ENCODE assay signal across 8 mouse cellular contexts in the genomic region with DNA sequence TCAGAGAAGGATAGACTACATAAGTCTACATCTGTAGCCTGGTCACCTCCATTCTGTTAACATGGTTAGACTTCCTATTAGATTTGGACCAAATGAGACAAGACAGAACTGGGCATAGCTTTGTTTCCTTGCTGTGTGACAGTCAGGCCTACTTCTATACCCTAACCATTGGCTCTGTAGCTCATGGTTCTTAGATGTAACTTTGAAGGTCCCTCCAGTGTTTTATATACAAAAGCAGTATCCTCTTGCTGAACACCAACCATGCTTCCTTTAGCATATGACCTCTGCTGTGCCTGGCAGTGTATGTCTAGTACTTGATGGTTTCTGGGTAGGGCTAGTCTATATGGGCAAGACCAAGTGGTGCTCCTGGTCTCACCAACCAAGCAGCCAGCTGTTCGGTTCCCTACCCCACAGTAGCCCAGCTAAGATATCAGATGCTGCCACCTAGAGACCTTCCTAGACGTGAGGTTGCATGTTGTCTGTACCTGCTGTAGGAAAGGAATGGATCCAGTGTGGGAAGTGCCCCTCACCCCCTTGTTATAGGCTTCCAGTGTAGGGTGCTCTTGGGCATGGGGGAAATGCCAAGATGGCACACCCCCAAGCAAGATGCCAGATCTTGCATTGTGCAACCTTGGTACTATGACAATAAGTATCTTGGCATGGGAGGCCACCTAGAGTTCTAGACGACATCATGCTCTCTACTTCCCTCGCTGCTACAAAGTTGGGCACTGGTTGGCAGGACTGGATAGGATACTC. TPM values are rescaled to one million over a fixed set of nuclear protein-coding genes. Genes with fewer than 3 reads are reported as not detected.
A peak's percentile ranks its signal among the peaks of the same experiment; 100 is the strongest.
DNase-seq lines count a peak whose midpoint lies in the region; ATAC-seq and TF ChIP-seq lines count a peak whose summit lies in the region.

No protein-coding gene starts in this region.

- no peak overlapping the region for H3K27ac ChIP-seq in heart, embryonic 11.5 days (ENCODE audit: low read depth, low read length)
- peak overlapping the region; percentile 89 for H3K27ac ChIP-seq in hindbrain, embryonic 13.5 days
- H3K27ac ChIP-seq in lung, postnatal 0 days (ENCODE audit: low read length): peak overlapping the region; percentile 71; the same call in 1 of the 2 replicates

- H3K27me3 ChIP-seq in heart, embryonic 11.5 days (ENCODE audit: control insufficient read depth, insufficient read depth, low read length): no peaks in the 10 kb centered on the region
- H3K27me3 ChIP-seq in hindbrain, embryonic 13.5 days: no peaks in the 10 kb centered on the region
- no peaks in the 10 kb centered on the region for H3K27me3 ChIP-seq in lung, postnatal 0 days (replicated peaks; ENCODE audit: insufficient read depth, low read length)

- H3K4me1 ChIP-seq in heart, embryonic 11.5 days (ENCODE audit: control insufficient read depth, insufficient read depth, low read length): peaks cover 25% of the 10 kb centered on the region
- H3K4me1 ChIP-seq in hindbrain, embryonic 13.5 days (replicated peaks): peaks cover 52% of the 10 kb centered on the region
- peaks cover 9% of the 10 kb centered on the region for H3K4me1 ChIP-seq in lung, postnatal 0 days (ENCODE audit: insufficient read depth, low read depth, low read length)

- peak; percentile 32; the same call in 1 of the 2 replicates for TF ChIP-seq CTCF in lung, postnatal 0 days (IDR thresholded peaks at IDR 0.05)

- ATAC-seq in heart, embryonic 11.5 days (replicated peaks; ENCODE audit: insufficient number of reproducible peaks, low FRiP score, low TSS enrichment): no peak
- no peak for ATAC-seq in hindbrain, embryonic 13.5 days (ENCODE audit: low FRiP score)
- no peak for ATAC-seq in lung, postnatal 0 days

- H3K9me3 ChIP-seq in heart, embryonic 11.5 days (replicated peaks; ENCODE audit: control insufficient read depth, low read length): no peaks in the 10 kb centered on the region
- no peaks in the 10 kb centered on the region for H3K9me3 ChIP-seq in hindbrain, embryonic 13.5 days
- no peaks in the 10 kb centered on the region for H3K9me3 ChIP-seq in lung, postnatal 0 days (ENCODE audit: low read length)

- peaks cover 28% of the 10 kb centered on the region for H3K36me3 ChIP-seq in heart, embryonic 11.5 days (ENCODE audit: control insufficient read depth, insufficient read depth, low read length)
- peaks cover 51% of the 10 kb centered on the region for H3K36me3 ChIP-seq in hindbrain, embryonic 13.5 days
- H3K36me3 ChIP-seq in lung, postnatal 0 days (ENCODE audit: insufficient read depth, low read length): peaks cover 9% of the 10 kb centered on the region

- no peak overlapping the region for H3K9ac ChIP-seq in heart, embryonic 11.5 days (ENCODE audit: low read depth, low read length)
- no peak overlapping the region; the same call in 1 of the 2 replicates for H3K9ac ChIP-seq in hindbrain, embryonic 13.5 days
- H3K9ac ChIP-seq in lung, postnatal 0 days (replicated peaks; ENCODE audit: low read depth): no peak overlapping the region

- H3K4me3 ChIP-seq in heart, embryonic 11.5 days (ENCODE audit: low read depth, low read length): no peak overlapping the region
- no peak overlapping the region for H3K4me3 ChIP-seq in hindbrain, embryonic 13.5 days
- no peak overlapping the region for H3K4me3 ChIP-seq in lung, postnatal 0 days (ENCODE audit: low read depth, low read length)

- 34% methylated on average over 4 of the region's 4 CpGs for WGBS in heart, embryonic 11.5 days (ENCODE audit: insufficient replicate concordance)
- 29% methylated on average over 4 of the region's 4 CpGs for WGBS in hindbrain, embryonic 13.5 days
- WGBS in lung, postnatal 0 days: 32% methylated on average over 4 of the region's 4 CpGs

- H3K4me2 ChIP-seq in heart, embryonic 11.5 days: peak overlapping the region; percentile 93
- H3K4me2 ChIP-seq in hindbrain, embryonic 13.5 days: peak overlapping the region; percentile 97
- 0 out of 2 replicates have a peak overlapping the region, but pooled peaks have one; percentile 98 for H3K4me2 ChIP-seq in lung, postnatal 0 days (replicated peaks; ENCODE audit: low read depth, low read length)

- intact Hi-C loops in left cerebral cortex, postnatal 14 days (cut with DNase I): no loop called here

- TF ChIP-seq EP300 in lung, postnatal 0 days (IDR thresholded peaks at IDR 0.05): no peak

- DNase-seq in heart, postnatal 4 days: no peak
- peak; percentile 42 for DNase-seq in ES-CJ7 (ENCODE audit: low read depth, low spot score)
- DNase-seq in lung, postnatal 0 days (ENCODE audit: low spot score): peak; percentile 29
- no peak for DNase-seq in right cerebral cortex, postnatal 25 days
- DNase-seq in cerebellum, adult 18-20 months: no peak
- DNase-seq in left cerebral cortex, postnatal 14 days (ENCODE audit: low spot score in 2 of 2): no peak

RNA-seq across cellular contexts. Expression of a gene that starts 1.2 kb away (rescaled TPM):
- polyA plus RNA-seq in heart, embryonic 11.5 days (2014; fragmentation: Nextera tagmentation; extraction: Ambion mirVana): 44.2 and 48.3 TPM in 2 replicates
- 10 to 100 TPM; 43.7 to 45.7 TPM for total RNA-seq in heart, postnatal 4 days (2021)
- polyA plus RNA-seq in hindbrain, embryonic 13.5 days (2015; fragmentation: Nextera tagmentation; extraction: Ambion mirVana): 32.0 and 32.8 TPM in 2 replicates
- polyA plus RNA-seq in lung, postnatal 0 days (2015; fragmentation: Nextera tagmentation; extraction: Ambion mirVana): 75.4 and 83.4 TPM in 2 replicates
- 10 to 100 TPM; 19.2 to 22.3 TPM for total RNA-seq in left cerebral cortex, postnatal 14 days (2021)

RNA-seq across cellular contexts. Expression of a gene that starts 6.1 kb away (rescaled TPM):
- polyA plus RNA-seq in heart, embryonic 11.5 days (2014; fragmentation: Nextera tagmentation; extraction: Ambion mirVana): 222 and 232 TPM in 2 replicates
- total RNA-seq in heart, postnatal 4 days (2021): 100 to 1,000 TPM; 229 to 250 TPM
- polyA plus RNA-seq in hindbrain, embryonic 13.5 days (2015; fragmentation: Nextera tagmentation; extraction: Ambion mirVana): 108 TPM in 2 replicates
- polyA plus RNA-seq in lung, postnatal 0 days (2015; fragmentation: Nextera tagmentation; extraction: Ambion mirVana): 60.6 and 67.7 TPM in 2 replicates
- 10 to 100 TPM; 74.6 to 78.2 TPM for total RNA-seq in left cerebral cortex, postnatal 14 days (2021)

RNA-seq across cellular contexts. Expression of a gene that starts 23.1 kb away (rescaled TPM):
- 43.6 and 48.4 TPM in 2 replicates for polyA plus RNA-seq in heart, embryonic 11.5 days (2014; fragmentation: Nextera tagmentation; extraction: Ambion mirVana)
- 10 to 100 TPM; 13.7 to 17.0 TPM for total RNA-seq in heart, postnatal 4 days (2021)
- polyA plus RNA-seq in hindbrain, embryonic 13.5 days (2015; fragmentation: Nextera tagmentation; extraction: Ambion mirVana): 58.9 and 63.2 TPM in 2 replicates
- polyA plus RNA-seq in lung, postnatal 0 days (2015; fragmentation: Nextera tagmentation; extraction: Ambion mirVana): 29.8 and 33.4 TPM in 2 replicates
- total RNA-seq in left cerebral cortex, postnatal 14 days (2021): 10 to 100 TPM; 59.5 to 60.1 TPM

RNA-seq across cellular contexts. Expression of a gene that starts 32.6 kb away (rescaled TPM):
- polyA plus RNA-seq in heart, embryonic 11.5 days (2014; fragmentation: Nextera tagmentation; extraction: Ambion mirVana): 21.3 and 27.5 TPM in 2 replicates
- 10 to 100 TPM in 1 of 2 experiments, 1 to 10 TPM in 1; 8.7 to 10.3 TPM for total RNA-seq in heart, postnatal 4 days (2021)
- polyA plus RNA-seq in hindbrain, embryonic 13.5 days (2015; fragmentation: Nextera tagmentation; extraction: Ambion mirVana): 26.3 and 27.3 TPM in 2 replicates
- polyA plus RNA-seq in lung, postnatal 0 days (2015; fragmentation: Nextera tagmentation; extraction: Ambion mirVana): 16.5 and 21.1 TPM in 2 replicates
- total RNA-seq in left cerebral cortex, postnatal 14 days (2021): 10 to 100 TPM; 23.1 TPM

RNA-seq across cellular contexts. Expression of a gene that starts 32.6 kb away (rescaled TPM):
- polyA plus RNA-seq in heart, embryonic 11.5 days (2014; fragmentation: Nextera tagmentation; extraction: Ambion mirVana): 16.9 and 19.6 TPM in 2 replicates
- total RNA-seq in heart, postnatal 4 days (2021): 10 to 100 TPM; 25.1 to 26.1 TPM
- polyA plus RNA-seq in hindbrain, embryonic 13.5 days (2015; fragmentation: Nextera tagmentation; extraction: Ambion mirVana): 10.5 and 10.6 TPM in 2 replicates
- 14.9 and 18.9 TPM in 2 replicates for polyA plus RNA-seq in lung, postnatal 0 days (2015; fragmentation: Nextera tagmentation; extraction: Ambion mirVana)
- 10 to 100 TPM; 13.0 to 14.7 TPM for total RNA-seq in left cerebral cortex, postnatal 14 days (2021)

Comparison
In these comparisons a context has a peak if more than half of its experiments do, and no peak if none do; other contexts are left out.
1. DNase-seq: peak in ES-CJ7 (single experiment) and lung, postnatal 0 days (single experiment); none in heart, postnatal 4 days (single experiment), right cerebral cortex, postnatal 25 days (single experiment), cerebellum, adult 18-20 months (0 of 2) and left cerebral cortex, postnatal 14 days (0 of 2).
2. Peak in every context shown above with its lines, with median percentiles within 50 percentile points of each other: H3K4me2 ChIP-seq.